Mouse (Mus musculus) granulocyte monocyte progenitor cell, adult 5-6 weeks (primary cell): ENCODE data around the gene Clvs2. TPM values are rescaled to one million over a fixed set of nuclear protein-coding genes. Genes with fewer than 3 reads are reported as not detected.

ENCODE experiments used
- ATAC-seq: replicated peaks from 2 replicates; pipeline ENCODE4 v1.8.0; 2016; ENCODE audit warnings: mild to moderate bottlenecking, moderate TSS enrichment, inconsistent platforms; ENCODE audit not compliant: poor library complexity, severe bottlenecking
- total RNA-seq, 2 experiments: library from RNA; stranded (forward) in 1 of 2; stranded (reverse) in 1 of 2; fragments of 200-712, 200-1000 nt in 1 of 2; fragments of >200 nt in 1 of 2; fragmentation: Nextera tagmentation in 1 of 2; gene quantifications; 2 replicates each; pipeline ENCODE4 v1.2.3; 2014 to 2017

Clvs2 gene
- total RNA-seq (2014; fragmentation: Nextera tagmentation) (not detected in 2 replicates), total RNA-seq (2017) (not detected in 2 replicates)

DNA sequence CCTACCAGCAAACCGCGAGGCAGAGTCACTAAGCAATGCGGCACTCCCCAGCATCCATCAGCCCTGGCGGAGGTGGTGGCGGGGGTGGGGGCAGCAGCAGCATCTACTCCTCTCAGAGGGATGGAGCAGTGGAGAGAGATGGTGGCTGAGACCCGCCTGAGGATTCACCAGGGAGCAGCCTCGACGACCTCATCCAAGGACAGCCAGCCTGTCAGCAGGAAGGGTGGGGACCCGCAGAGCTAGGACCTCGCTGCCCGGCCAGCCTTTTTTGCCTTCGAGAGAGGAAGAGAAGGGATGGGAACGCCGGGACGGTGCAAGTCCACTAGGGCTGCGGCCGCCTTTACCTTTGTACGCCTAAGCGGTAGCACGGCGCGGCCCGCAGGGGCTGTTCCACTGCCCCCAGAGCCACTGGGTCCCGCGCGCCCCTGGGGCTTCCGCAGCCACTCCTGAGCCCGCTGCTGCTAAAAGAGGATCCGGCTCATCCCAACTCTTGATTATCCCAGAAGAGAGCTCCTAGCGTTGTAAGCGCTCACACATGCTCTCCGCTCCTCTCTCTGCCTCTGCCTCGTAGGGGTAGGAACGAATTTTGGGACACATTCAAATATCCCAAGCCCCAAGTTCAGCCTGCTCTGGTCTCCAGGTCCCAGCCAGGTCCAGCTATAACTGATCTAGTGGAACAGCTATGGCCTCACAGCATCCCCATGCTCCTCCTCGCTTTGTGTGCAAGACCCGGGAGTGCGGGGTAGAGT is at the start of gene Clvs2:
Gene Clvs2 (minus strand): TSS at position 639 of the 749 bp plus-strand sequence.
- no peak for ATAC-seq

GRCm38 (mm10) chr10:33653142-33653541 is 28.6 kb upstream of the Clvs2 start:
- ATAC-seq, result no peak

DNA sequence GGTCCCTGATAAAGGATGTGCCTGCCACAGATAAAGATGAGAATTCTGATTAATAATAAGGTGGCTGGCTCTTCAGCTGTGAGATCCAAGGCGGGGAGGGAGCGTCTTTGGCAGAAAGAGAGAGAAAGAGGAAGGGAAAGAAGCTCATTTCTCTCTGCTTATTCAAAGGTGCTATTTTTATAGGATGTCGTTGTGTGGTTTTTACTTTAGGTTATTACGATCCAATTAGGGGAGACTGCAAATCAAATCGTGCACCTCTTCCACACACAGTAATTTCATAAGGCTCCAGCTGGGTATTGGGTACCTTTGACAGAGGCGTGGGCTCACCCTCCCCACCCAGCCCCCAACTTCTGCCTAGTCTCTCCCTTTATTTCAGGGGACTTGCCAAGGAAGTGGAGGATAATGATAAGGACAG is 985 bp downstream of the Clvs2 start:
- ATAC-seq, result no peak

DNA sequence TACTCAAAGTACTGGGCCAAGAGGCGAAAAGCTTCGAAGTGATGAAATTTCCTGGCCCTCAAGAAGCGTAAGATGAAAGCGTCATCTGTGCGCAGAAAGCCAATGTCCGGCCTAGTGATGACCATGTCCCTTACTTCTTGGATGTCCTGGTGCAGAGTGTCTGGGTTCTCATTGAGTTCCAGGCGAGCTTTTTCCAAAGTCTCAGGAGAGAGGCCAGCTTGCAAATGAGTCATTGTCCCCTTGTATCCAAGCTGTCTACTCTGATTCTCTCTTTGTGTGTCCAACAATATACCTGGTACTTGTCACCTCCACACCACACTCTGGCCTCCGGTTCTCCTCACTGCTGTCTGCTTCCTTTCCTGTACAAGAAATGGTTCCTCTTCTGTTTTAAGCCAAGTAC is 1.9 kb downstream of the Clvs2 start:
- ATAC-seq, result no peak

DNA sequence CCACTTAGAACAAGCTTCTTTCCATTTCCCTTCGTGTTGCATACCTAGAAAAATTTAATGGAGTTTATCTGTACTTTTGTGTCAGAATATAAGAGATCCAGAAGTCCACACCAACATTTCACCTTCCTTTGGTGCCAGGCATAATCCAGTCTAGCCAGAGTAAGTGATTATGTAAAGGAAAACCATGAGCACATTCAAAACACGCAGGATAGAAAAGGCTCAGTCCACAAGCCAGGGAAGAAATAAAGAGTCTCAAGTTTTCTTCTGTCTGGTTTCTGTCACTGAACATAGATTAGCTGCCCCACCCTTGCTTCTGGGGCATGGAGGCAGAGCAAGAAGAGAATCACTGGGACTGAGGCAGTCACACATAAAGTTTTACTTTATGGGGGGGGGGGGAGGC is 8.4 kb downstream of the Clvs2 start:
- ATAC-seq, result no peak

GRCm38 (mm10) chr10:33613197-33613596 is 11.4 kb downstream of the Clvs2 start:
- no peak for ATAC-seq

DNA sequence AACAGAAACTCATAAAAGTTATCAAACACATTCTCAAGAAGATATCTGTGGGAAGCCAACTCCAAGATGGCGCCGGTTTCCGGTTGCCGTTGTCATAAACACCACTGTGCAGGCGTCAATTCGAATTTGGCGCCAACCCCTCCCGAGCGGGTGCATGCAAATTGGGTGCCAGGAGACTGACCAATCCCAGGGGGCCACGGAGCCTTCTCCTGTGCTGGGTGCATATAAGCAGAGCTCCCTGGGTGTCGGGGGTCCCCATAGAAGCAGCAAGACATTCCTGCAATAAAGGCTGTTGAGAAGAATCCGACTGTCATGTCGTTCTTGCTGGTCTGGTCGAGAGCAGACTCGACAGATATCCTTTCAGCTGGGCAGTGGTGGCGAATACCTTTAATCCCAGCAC is 31.8 kb downstream of the Clvs2 start:
- ATAC-seq, result no peak

DNA sequence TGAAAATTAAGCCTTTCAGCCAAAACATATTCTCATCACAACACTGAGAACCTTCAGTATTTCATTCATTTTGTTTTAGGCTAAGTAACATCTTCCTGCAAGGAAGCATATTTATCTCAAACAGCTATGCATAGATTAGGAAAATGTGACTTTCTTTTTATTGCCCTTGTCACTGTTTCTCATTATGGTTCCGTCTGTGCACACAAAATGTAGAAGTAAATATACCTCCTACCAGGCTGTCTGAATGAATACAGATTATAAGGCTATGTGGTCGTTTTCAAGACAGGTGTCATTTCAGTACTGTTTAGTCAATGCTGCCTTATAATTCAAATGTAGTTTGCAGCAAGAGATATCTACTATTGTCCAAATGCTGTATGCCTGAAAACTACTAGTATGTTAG is 35.8 kb downstream of the Clvs2 start:
- ATAC-seq, result no peak

GRCm38 (mm10) chr10:33587118-33587517 is 37.5 kb downstream of the Clvs2 start:
- no peak for ATAC-seq

- ATAC-seq, result no peak
Measured at GRCm38 (mm10) chr10:33558081-33558480, 66.5 kb downstream of the Clvs2 start.

DNA sequence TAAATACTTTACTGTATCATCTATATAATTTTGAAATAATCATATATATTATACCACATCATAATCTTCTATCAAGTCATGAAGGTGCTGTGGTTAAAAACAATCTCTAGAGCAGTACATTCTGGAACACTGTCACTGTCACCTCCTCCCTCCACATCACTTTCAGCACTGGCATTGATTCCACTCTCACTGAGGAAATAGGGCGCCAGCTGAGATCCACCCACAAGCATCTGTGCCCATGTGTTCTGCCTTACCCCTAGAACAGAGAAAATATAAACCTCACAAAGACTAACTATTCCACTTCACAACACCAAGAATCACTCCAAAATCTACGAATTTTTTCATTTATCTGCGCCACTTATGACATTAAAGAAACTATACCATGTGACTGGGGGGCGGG is 84.2 kb downstream of the Clvs2 start:
- no peak for ATAC-seq

Other genes starting within 250 kb of the Clvs2 start
- gene Sult3a2, start 161.9 kb upstream of the Clvs2 start, total RNA-seq (2014; fragmentation: Nextera tagmentation), result not detected in 2 replicates
- gene Sult3a2, start 161.9 kb upstream of the Clvs2 start, total RNA-seq (2017), result not detected in 2 replicates
- gene Sult3a1, start 233.0 kb upstream of the Clvs2 start, total RNA-seq (2014; fragmentation: Nextera tagmentation), result not detected in 2 replicates
- gene Sult3a1, start 233.0 kb upstream of the Clvs2 start, total RNA-seq (2017), result not detected in 2 replicates